Mouse (Mus musculus) lung, adult 18-20 months (tissue): ENCODE measurements at regions not wholly inside any gene's neighbourhood (a gene's known extent, or its start where the extent isn't known, plus 50 kb on each side); places are given as distances from the start of the nearest gene placed in this dataset.

Experiments used
- DNase-seq, 2 experiments: peaks; one replicate each; pipeline ENCODE4 v3.0.0; 2022; ENCODE audit warnings: mixed read lengths in 2 of 2

- DNase-seq: no peak
Measured at GRCm38 (mm10) chr4:81724751-81725150, 282.1 kb upstream of the Mpdz start.

DNA sequence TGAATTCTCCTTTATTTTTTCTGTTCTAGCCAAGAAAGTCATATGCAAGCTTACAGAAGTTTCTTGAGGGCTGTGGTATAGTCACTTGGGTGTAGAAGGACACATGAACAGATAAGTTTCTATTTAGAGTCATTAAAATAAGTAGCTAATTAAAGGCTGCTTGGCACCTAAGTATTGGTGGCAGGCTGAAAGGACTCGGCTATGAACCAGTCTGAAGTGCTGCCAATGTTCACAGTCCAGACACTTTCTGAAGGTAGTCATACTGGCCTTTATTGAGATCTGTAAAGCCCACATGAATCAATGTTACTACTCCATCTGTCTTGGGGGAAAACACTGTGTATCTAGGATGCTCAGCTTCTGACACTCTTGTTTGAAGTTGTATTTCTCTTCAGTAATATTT is 269.8 kb upstream of the Mpdz start:
- no peak for DNase-seq

DNA sequence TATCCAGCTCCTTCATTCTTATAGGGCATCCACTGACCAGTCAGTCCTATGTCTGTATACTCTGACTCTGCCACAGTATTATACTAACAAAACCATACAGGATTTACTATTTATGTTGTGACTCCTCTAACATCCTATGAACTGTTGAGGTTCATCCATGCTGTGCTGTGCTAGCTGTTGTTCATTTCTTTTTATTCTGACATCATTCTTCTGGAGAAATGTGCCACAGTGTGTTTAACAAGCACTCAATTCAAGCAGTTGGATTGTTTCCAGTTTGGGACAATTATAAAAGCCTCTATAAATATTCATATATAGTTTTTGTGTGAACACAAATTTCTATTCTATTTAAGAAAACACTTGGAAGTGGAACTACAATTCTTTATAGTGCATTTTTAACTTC is 252.6 kb upstream of the Mpdz start:
- no peak for DNase-seq

GRCm38 (mm10) chr4:81677205-81677604 is 234.6 kb upstream of the Mpdz start:
- DNase-seq: no peak

GRCm38 (mm10) chr4:81674871-81675270 is 232.3 kb upstream of the Mpdz start:
- DNase-seq: no peak

- DNase-seq: no peak
Measured at GRCm38 (mm10) chr4:81673398-81674265, 231.0 kb upstream of the Mpdz start.

GRCm38 (mm10) chr4:81671986-81672385 is 229.4 kb upstream of the Mpdz start:
- peak in 1 of 2 experiments; percentile 4 for DNase-seq

- no peak for DNase-seq
Measured at GRCm38 (mm10) chr4:81669181-81669580, 226.6 kb upstream of the Mpdz start.

DNA sequence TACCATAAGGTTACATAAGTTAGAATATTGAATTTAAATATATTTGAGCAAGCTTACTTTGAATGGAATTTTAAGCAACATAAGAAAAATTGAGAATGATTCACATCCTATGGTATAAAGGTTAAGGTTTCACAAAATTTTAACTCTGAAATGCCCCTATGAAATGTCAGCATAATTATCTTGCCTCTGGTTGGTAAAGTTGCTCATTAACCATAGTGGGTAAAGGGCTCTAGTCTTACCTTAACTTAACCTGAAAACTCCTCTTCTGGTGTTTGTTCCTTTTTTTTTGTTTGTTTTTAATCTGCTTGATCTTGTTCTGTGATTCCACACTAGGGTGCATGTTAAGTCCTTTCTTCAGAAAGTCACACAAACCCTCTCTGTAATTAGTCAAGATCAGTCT is 218.5 kb upstream of the Mpdz start:
- no peak for DNase-seq

GRCm38 (mm10) chr4:81628496-81628828 is 185.8 kb upstream of the Mpdz start:
- DNase-seq: no peak

DNA sequence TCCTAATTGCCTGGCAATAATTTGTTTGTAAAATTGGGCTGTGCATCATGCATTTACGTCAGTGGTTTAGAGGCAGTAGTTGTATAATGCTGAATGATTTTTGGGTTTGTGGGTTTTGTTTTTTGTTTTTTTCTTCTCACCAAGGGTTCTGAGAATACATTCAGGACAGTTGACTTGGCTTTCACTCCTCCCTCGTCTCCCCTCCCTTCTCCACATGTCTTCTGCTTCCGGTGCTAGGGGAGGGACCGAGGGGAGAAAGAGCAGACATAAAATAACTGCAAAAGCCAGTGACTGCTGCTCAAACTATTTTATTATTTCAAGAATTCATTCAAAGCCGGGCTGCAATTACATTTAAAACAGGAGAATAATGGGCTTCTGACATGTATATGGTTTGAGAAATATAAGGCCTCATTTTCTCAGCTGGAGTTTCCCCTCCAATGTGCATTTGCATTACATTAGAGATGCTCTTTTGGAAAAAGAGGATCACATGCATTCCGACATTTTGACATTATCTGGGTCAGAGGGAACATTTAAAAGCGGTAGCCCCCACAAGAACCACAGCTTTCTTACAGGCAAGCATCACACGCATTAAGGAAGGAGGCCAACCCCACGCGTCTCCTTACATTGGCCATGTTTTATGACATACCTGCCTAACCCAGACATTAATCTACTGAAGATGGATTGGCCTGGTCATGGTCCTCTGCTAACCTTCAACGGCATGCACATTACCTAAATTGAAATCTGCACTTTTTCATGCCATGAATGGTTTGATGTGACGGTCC is 185.3 kb upstream of the Mpdz start:
- DNase-seq: no peak

GRCm38 (mm10) chr4:81625348-81625934 is 182.8 kb upstream of the Mpdz start:
- no peak for DNase-seq

- no peak for DNase-seq
Measured at GRCm38 (mm10) chr4:81624111-81624510, 181.5 kb upstream of the Mpdz start.

DNA sequence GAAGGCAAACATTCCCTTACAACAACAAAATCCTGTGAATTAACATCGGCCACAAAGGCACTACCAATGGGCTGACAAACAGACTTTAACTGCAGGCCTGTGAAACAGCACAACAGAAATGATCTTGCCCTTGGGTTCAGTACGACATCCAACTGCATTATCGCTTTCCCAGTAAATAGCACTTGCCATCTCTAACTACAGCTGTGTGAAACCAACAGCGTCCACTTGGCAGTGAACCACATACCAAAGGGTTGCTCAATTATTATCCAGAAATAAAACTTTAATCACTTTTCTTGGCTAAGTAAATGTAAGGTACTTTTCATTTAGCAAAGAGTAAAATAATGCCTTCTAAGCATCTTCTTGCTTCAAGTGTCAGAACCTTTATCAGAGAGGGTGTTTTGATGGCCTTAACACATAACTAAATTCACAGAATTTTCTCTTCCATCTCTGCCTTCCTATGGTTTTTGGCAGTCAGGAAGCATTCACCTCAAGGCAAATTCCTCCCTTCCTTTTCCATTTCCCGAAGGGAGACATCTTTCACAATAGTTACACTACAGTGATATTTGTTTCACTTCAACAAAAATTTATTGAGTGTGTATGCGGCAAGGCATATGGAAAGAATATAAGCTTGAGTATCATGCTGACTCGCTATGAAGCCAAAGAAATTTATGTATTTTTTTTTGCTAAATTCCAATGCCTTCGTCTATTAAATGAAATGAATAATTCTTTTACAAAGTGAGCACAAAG is 178.9 kb upstream of the Mpdz start:
- DNase-seq: peak; percentile 22 to 33

- DNase-seq: no peak
Measured at GRCm38 (mm10) chr4:81617191-81617590, 174.6 kb upstream of the Mpdz start.

GRCm38 (mm10) chr4:81611191-81611590 is 168.6 kb upstream of the Mpdz start:
- DNase-seq: no peak

DNA sequence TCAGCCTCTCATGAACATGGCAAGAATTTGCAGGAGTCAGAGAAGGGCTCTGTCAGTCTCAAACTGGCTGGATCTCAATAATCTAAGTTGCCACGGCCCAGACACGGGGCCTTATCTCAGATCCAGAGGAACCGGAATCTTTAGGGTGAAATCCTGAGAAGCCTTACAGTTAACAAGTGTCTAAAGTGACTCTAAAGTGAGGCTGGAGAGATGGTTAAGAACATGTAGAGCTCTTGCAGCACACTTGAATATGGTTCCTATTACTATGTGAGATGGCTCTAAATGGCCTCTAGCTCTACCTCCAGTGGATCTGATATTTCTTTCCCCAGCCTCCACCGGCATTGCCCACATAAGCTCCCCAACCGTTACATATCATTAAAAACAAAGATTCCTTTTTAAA is 157.8 kb upstream of the Mpdz start:
- no peak for DNase-seq

GRCm38 (mm10) chr4:81597390-81597789 is 154.8 kb upstream of the Mpdz start:
- no peak for DNase-seq

GRCm38 (mm10) chr4:81593431-81593830 is 150.8 kb upstream of the Mpdz start:
- DNase-seq: peak in 1 of 2 experiments; percentile 17

GRCm38 (mm10) chr4:81582546-81582945 is 139.9 kb upstream of the Mpdz start:
- DNase-seq: no peak

DNA sequence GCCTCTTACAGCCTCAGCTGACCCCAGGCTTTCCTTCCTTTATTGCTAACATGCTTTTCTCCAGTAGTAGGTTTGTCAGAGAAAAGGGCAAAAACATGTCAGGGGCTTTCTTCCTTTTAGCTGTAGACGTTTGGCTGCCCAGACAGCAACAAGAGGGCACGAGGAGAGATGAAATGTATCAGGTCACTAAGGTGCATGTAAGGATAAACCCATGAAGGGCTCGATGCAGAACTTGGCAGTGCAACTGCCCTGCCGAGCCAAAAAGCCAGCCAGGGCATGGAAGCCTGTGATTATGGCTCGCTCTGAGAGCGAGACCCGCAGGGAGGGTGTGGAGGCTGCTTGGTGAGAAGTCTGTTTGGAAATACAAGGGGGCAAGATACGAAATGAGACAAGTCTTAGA is 137.9 kb upstream of the Mpdz start:
- DNase-seq: no peak

GRCm38 (mm10) chr4:81579389-81580110 is 136.9 kb upstream of the Mpdz start:
- no peak for DNase-seq
